Mouse (Mus musculus) liver, embryonic 14.5 days (tissue): ENCODE measurements around the gene Kcnk10. TPM values are rescaled to one million over a fixed set of nuclear protein-coding genes. Genes with fewer than 3 reads are reported as not detected.

Experiments
- ATAC-seq: fragments of 200-750 bp; cut with Nextera tagmentation; 2 replicates; pipeline ENCODE4 v1.8.0; 2017; ENCODE audit warnings: moderate number of reproducible peaks, mild to moderate bottlenecking, moderate library complexity; ENCODE audit not compliant: insufficient read depth
- DNase-seq, 3 experiments: peaks; one replicate each; pipeline ENCODE4 v3.0.0-alpha.2; 2012 to 2013; ENCODE audit warnings: low read depth in 3 of 3, low spot score in 3 of 3
- H3K27ac ChIP-seq: fragments of 300-500 bp; sonication (generic); 2 replicates; pipeline ENCODE4 v1.5.1; 2014; ENCODE audit warnings: moderate library complexity, mild to moderate bottlenecking, control low read depth, inconsistent platforms
- H3K27me3 ChIP-seq: fragments of 300-500 bp; sonication (generic); 2 replicates; pipeline ENCODE4 v1.6.1; 2014; ENCODE audit warnings: mild to moderate bottlenecking, low read length, moderate library complexity; ENCODE audit not compliant: control insufficient read depth, insufficient read depth
- H3K36me3 ChIP-seq: fragments of 300-500 bp; sonication (generic); replicated peaks from 2 replicates; pipeline ENCODE4 v1.6.1; 2014; ENCODE audit warnings: low read depth; ENCODE audit not compliant: control insufficient read depth, insufficient read depth
- H3K4me1 ChIP-seq, 2 experiments: fragments of 200-500 bp in 1 of 2; fragments of 300-500 bp in 1 of 2; sonication (generic) in 1 of 2; replicated peaks; 2 replicates each; pipeline ENCODE4 v1.6.1; 2012 to 2014; ENCODE audit warnings: antibody characterized with exemption in 1 of 2, inconsistent platforms in 1 of 2, low read length in 1 of 2; ENCODE audit not compliant: control insufficient read depth in 2 of 2, insufficient read depth in 2 of 2
- H3K4me2 ChIP-seq: fragments of 300-500 bp; sonication (generic); 2 replicates; pipeline ENCODE4 v1.6.1; 2014; ENCODE audit warnings: low read depth, mild to moderate bottlenecking, control low read depth, moderate library complexity
- H3K4me3 ChIP-seq, 2 experiments: fragments of 200-500 bp in 1 of 2; fragments of 300-500 bp in 1 of 2; sonication (generic) in 1 of 2; 2 replicates each; pipeline ENCODE4 v1.5.1; 2012 to 2014; ENCODE audit warnings: low read depth in 2 of 2, low read length in 2 of 2, mild to moderate bottlenecking in 2 of 2, control low read depth in 1 of 2, inconsistent platforms in 1 of 2, moderate library complexity in 1 of 2; ENCODE audit not compliant: insufficient read depth in 1 of 2
- H3K9ac ChIP-seq: fragments of 300-500 bp; sonication (generic); replicated peaks from 2 replicates; pipeline ENCODE4 v1.6.1; 2014; ENCODE audit warnings: mild to moderate bottlenecking, control low read depth, moderate library complexity
- H3K9me3 ChIP-seq: fragments of 300-500 bp; sonication (generic); 2 replicates; pipeline ENCODE4 v1.6.1; 2016; ENCODE audit warnings: low read length, mixed read lengths; ENCODE audit not compliant: control insufficient read depth
- CTCF ChIP-seq: IDR thresholded peaks from 2 replicates; pipeline ENCODE4 v1.5.1; 2016; ENCODE audit warnings: antibody characterized with exemption, low read depth, control low read depth
- EP300 ChIP-seq: IDR thresholded peaks from 2 replicates; pipeline ENCODE4 v1.6.1; 2016; ENCODE audit warnings: antibody characterized with exemption, low read depth
- WGBS: fragments of 180-500 bp; shearing (Covaris S2); extraction: QIAGEN DNeasy Blood & Tissue Kit; methylation state at CpG from one replicate; pipeline ENCODE4 v1.1.7; 2014; ENCODE audit not compliant: insufficient replicate concordance; 5-methylcytosine and 5-hydroxymethylcytosine counted together
- polyA plus RNA-seq, 2 experiments: library from polyadenylated mRNA; depleted of rRNA in 1 of 2; stranded (reverse) in 1 of 2; unstranded in 1 of 2; fragments of >200 nt; fragmentation: Nextera tagmentation in 1 of 2; extraction: Ambion mirVana in 1 of 2; gene quantifications; 2 replicates each; pipeline versions ENCODE4 v1.2.1 to v1.2.3; 2012 to 2014

Gene Kcnk10
- polyA plus RNA-seq, 2 experiments = not detected

- Histone ChIP-seq H3K4me1 (no peaks in the 10 kb centered on the region), H3K27me3 (no peaks in the 10 kb centered on the region), H3K9me3 (no peaks in the 10 kb centered on the region), H3K36me3 (no peaks in the 10 kb centered on the region), H3K9ac (no peak overlapping the region), H3K4me2 (no peak overlapping the region), H3K27ac (no peak overlapping the region), H3K4me3 (no peak overlapping the region)
- no peak for ATAC-seq
- WGBS = 7% methylated on average over 6 of the region's 6 CpGs
- DNase-seq = no peak
- TF ChIP-seq CTCF (no peak), EP300 (no peak)
These were observed 24.0 kb upstream of the Kcnk10 start for GRCm38 (mm10) chr12:98602114-98602513.

GRCm38 (mm10) chr12:98600861-98601260 is 22.8 kb upstream of the Kcnk10 start:
- TF ChIP-seq EP300 (no peak), CTCF (no peak)
- H3K27ac ChIP-seq = no peak overlapping the region
- no peak overlapping the region for H3K4me2 ChIP-seq
- 56% methylated on average over 5 of the region's 5 CpGs for WGBS
- no peaks in the 10 kb centered on the region for H3K36me3 ChIP-seq
- DNase-seq (no peak), ATAC-seq (no peak)
- H3K9me3 ChIP-seq = no peaks in the 10 kb centered on the region
- H3K4me3 ChIP-seq = no peak overlapping the region
- H3K27me3 ChIP-seq = no peaks in the 10 kb centered on the region
- no peaks in the 10 kb centered on the region for H3K4me1 ChIP-seq
- no peak overlapping the region for H3K9ac ChIP-seq

GRCm38 (mm10) chr12:98591016-98591415 is 12.9 kb upstream of the Kcnk10 start:
- Histone ChIP-seq H3K4me1 (no peaks in the 10 kb centered on the region), H3K4me3 (no peak overlapping the region), H3K27ac (no peak overlapping the region), H3K4me2 (no peak overlapping the region), H3K9ac (no peak overlapping the region), H3K27me3 (no peaks in the 10 kb centered on the region), H3K36me3 (no peaks in the 10 kb centered on the region), H3K9me3 (no peaks in the 10 kb centered on the region)
- DNase-seq = no peak
- no peak for TF ChIP-seq EP300
- no peak for TF ChIP-seq CTCF
- ATAC-seq = no peak
- 69% methylated on average over 2 of the region's 2 CpGs for WGBS

- no peak overlapping the region for H3K9ac ChIP-seq
- H3K4me1 ChIP-seq = no peaks in the 10 kb centered on the region
- no peaks in the 10 kb centered on the region for H3K36me3 ChIP-seq
- H3K4me3 ChIP-seq = no peak overlapping the region
- ATAC-seq (no peak), DNase-seq (no peak)
- no peak overlapping the region for H3K27ac ChIP-seq
- TF ChIP-seq CTCF (no peak), EP300 (no peak)
- 60% methylated on average over 6 of the region's 6 CpGs for whole genome bisulfite sequencing
- no peak overlapping the region for H3K4me2 ChIP-seq
- no peaks in the 10 kb centered on the region for H3K9me3 ChIP-seq
- H3K27me3 ChIP-seq = no peaks in the 10 kb centered on the region
These were observed 10.5 kb upstream of the Kcnk10 start for GRCm38 (mm10) chr12:98588573-98588972.

- no peaks in the 10 kb centered on the region for H3K4me1 ChIP-seq
- 20% methylated on average over 3 of the region's 3 CpGs for WGBS
These were observed 7.2 kb upstream of the Kcnk10 start for GRCm38 (mm10) chr12:98585302-98585701.

More at GRCm38 (mm10) chr12:98585302-98585701, 7.2 kb upstream of the Kcnk10 start:
- ATAC-seq (no peak), DNase-seq (no peak)
- Histone ChIP-seq H3K36me3 (no peaks in the 10 kb centered on the region), H3K27me3 (no peaks in the 10 kb centered on the region), H3K4me3 (no peak overlapping the region), H3K9ac (no peak overlapping the region), H3K4me2 (no peak overlapping the region), H3K27ac (no peak overlapping the region), H3K9me3 (no peaks in the 10 kb centered on the region)
- TF ChIP-seq CTCF (peak; percentile 40; the same call in 1 of the 2 replicates), EP300 (no peak)
